Mouse (Mus musculus): Measurements from ENCODE around the gene Popdc2. TPM values are rescaled to one million over a fixed set of nuclear protein-coding genes. Genes with fewer than 3 reads are reported as not detected.

Gene Popdc2
- total and polyA plus RNA-seq, 3 experiments, result 17.5 to 45.4 TPM; not detected in 1

DNA sequence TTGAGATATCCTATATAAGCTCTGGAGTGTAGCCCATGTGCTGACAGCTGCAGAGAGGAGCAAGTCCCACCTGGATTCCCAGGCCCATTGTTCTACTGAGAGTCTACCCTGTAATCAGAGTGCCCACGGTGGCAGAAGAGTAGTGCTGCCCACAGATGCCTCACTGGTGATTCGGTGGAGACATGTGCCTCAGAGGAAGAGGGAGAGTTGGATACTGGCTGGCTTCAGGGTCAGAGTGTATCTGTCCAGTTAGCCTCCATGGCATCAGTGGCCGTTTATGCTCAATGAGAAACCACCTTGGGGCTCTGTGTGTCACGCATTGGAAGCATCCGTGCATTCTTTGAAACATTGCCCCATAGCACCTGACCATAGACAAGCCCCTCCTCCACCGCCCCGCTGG lies 1.6 kb downstream of the Popdc2 start:
- peaks cover 0 to 36% of the 10 kb centered on the region in 2 experiments; a peak in 2 of 4 replicates for H3K36me3 ChIP-seq (ENCODE audit: control insufficient read depth in 1 of 2, insufficient read depth in 2 of 2, low read length in 2 of 2)
- no peak overlapping the region for H3K4me3 ChIP-seq (ENCODE audit: control insufficient read depth in 1 of 2, insufficient read depth in 1 of 2, low read depth in 2 of 2, low read length in 2 of 2)
- TF ChIP-seq JUND (IDR thresholded peaks at IDR 0.05; ENCODE audit: low read depth, low read length), result no peak
- TF ChIP-seq ZKSCAN1 (IDR thresholded peaks at IDR 0.05; ENCODE audit: low read depth, low read length), result no peak
- no peak for TF ChIP-seq CHD2 (IDR thresholded peaks at IDR 0.05; ENCODE audit: low read length)
- no peak for TF ChIP-seq SMC3 (IDR thresholded peaks at IDR 0.05; ENCODE audit: low read depth, low read length)
- no peak for TF ChIP-seq POLR2AphosphoS5 (IDR thresholded peaks at IDR 0.05; ENCODE audit: borderline replicate concordance, low read depth, low read length)
- no peak for TF ChIP-seq UBTF (IDR thresholded peaks at IDR 0.05; ENCODE audit: borderline replicate concordance, insufficient read depth, low read depth, low read length)
- no peak for TF ChIP-seq POLR2A (IDR thresholded peaks at IDR 0.05; ENCODE audit: control insufficient read depth in 1 of 2, insufficient read depth in 1 of 2, low read depth in 1 of 2, low read length in 2 of 2, poor library complexity in 1 of 2)
- TF ChIP-seq MXI1 (IDR thresholded peaks at IDR 0.05; ENCODE audit: low read depth, low read length), result no peak
- TF ChIP-seq CHD1 (IDR thresholded peaks at IDR 0.05; ENCODE audit: low read depth, low read length), result no peak
- TF ChIP-seq RCOR1 (IDR thresholded peaks at IDR 0.05; ENCODE audit: low read depth, low read length), result no peak
- no peak for TF ChIP-seq MAZ (IDR thresholded peaks at IDR 0.05; ENCODE audit: low read depth, low read length)
- no peak for TF ChIP-seq ETS1 (IDR thresholded peaks at IDR 0.05; ENCODE audit: low read depth, low read length)
- no peak for TF ChIP-seq KAT2A (conservative IDR thresholded peaks at IDR 0.05; ENCODE audit: low read depth, low read length)
- TF ChIP-seq MAX (IDR thresholded peaks at IDR 0.05; ENCODE audit: low read length), result no peak
- TF ChIP-seq EP300 (IDR thresholded peaks at IDR 0.05; ENCODE audit: low read depth in 1 of 2, low read length in 2 of 2), result no peak
- no peak for TF ChIP-seq MAFK (IDR thresholded peaks at IDR 0.05; ENCODE audit: borderline replicate concordance, low read depth, low read length)
- no peak for TF ChIP-seq BHLHE40 (IDR thresholded peaks at IDR 0.05; ENCODE audit: borderline replicate concordance, low read depth, low read length)
- TF ChIP-seq GATA1 (IDR thresholded peaks at IDR 0.05; ENCODE audit: low read depth, low read length), result no peak
- no peaks in the 10 kb centered on the region for H3K27me3 ChIP-seq (ENCODE audit: control insufficient read depth in 1 of 2, insufficient read depth in 2 of 2, low read length in 2 of 2)
- H3K9me3 ChIP-seq (replicated peaks; ENCODE audit: insufficient read depth, low read length), result no peaks in the 10 kb centered on the region
- peaks cover 32 to 46% of the 10 kb centered on the region in 2 experiments for H3K4me1 ChIP-seq (ENCODE audit: control insufficient read depth in 1 of 2, insufficient read depth in 2 of 2, low read length in 2 of 2)
- no peaks in the 10 kb centered on the region for H3K79me2 ChIP-seq (ENCODE audit: control insufficient read depth, insufficient read depth, low read length, poor library complexity)
- no peak for DNase-seq (ENCODE audit: low read depth, low spot score)
- H3K9ac ChIP-seq (ENCODE audit: control insufficient read depth, low read depth, low read length, poor library complexity, severe bottlenecking), result peak overlapping the region; percentile 15; the same call in 1 of the 2 replicates
- H3K27ac ChIP-seq (ENCODE audit: control insufficient read depth, low read depth, low read length), result peak overlapping the region; percentile 50

- Histone ChIP-seq H3K36me3 (ENCODE audit: control insufficient read depth in 1 of 2, insufficient read depth in 2 of 2, low read length in 2 of 2) (peaks cover 0 to 42% of the 10 kb centered on the region in 2 experiments; a peak in 2 of 4 replicates), H3K4me1 (ENCODE audit: control insufficient read depth in 1 of 2, insufficient read depth in 2 of 2, low read length in 2 of 2) (peaks cover 30 to 57% of the 10 kb centered on the region in 2 experiments), H3K9me3 (replicated peaks; ENCODE audit: insufficient read depth, low read length) (no peaks in the 10 kb centered on the region), H3K9ac (ENCODE audit: control insufficient read depth, low read depth, low read length, poor library complexity, severe bottlenecking) (no peak overlapping the region), H3K4me3 (ENCODE audit: control insufficient read depth in 1 of 2, insufficient read depth in 1 of 2, low read depth in 2 of 2, low read length in 2 of 2) (no peak overlapping the region), H3K79me2 (ENCODE audit: control insufficient read depth, insufficient read depth, low read length, poor library complexity) (no peaks in the 10 kb centered on the region; the same call in 1 of the 2 replicates), H3K27me3 (ENCODE audit: control insufficient read depth in 1 of 2, insufficient read depth in 2 of 2, low read length in 2 of 2) (no peaks in the 10 kb centered on the region), H3K27ac (ENCODE audit: control insufficient read depth, low read depth, low read length) (no peak overlapping the region)
- no peak for DNase-seq (ENCODE audit: low read depth, low spot score)
- TF ChIP-seq SIN3A (IDR thresholded peaks at IDR 0.05; ENCODE audit: low read length), result no peak
- no peak for TF ChIP-seq SMC3 (IDR thresholded peaks at IDR 0.05; ENCODE audit: low read depth, low read length)
Observed at GRCm38 (mm10) chr16:38365390-38365789, 3.4 kb downstream of the Popdc2 start.
